Mouse (Mus musculus): ENCODE measurements at regions not wholly inside any gene's neighbourhood (a gene's known extent, or its start where the extent isn't known, plus 50 kb on each side); places are given as distances from the start of the nearest gene placed in this dataset.

GRCm38 (mm10) chr8:126652151-126652550 is 58.4 kb upstream of the Irf2bp2 start:
- H3K9me3 ChIP-seq (ENCODE audit: low read length): no peaks in the 10 kb centered on the region
- TF ChIP-seq EP300 (IDR thresholded peaks at IDR 0.05): no peak
- no peak for TF ChIP-seq CTCF (IDR thresholded peaks at IDR 0.05)
- WGBS: 78% methylated on average over 5 of the region's 5 CpGs
- H3K27me3 ChIP-seq (replicated peaks; ENCODE audit: insufficient read depth, low read length): no peaks in the 10 kb centered on the region
- DNase-seq (ENCODE audit: low spot score): no peak
- 0 out of 2 replicates have a peak overlapping the region, but pooled peaks have one; percentile 9 for H3K27ac ChIP-seq (ENCODE audit: low read length)
- no peak overlapping the region for H3K4me3 ChIP-seq (ENCODE audit: low read depth, low read length)
- no peaks in the 10 kb centered on the region for H3K36me3 ChIP-seq (ENCODE audit: insufficient read depth, low read length)
- no peak overlapping the region for H3K4me2 ChIP-seq (replicated peaks; ENCODE audit: low read depth, low read length)
- ATAC-seq: no peak
- H3K4me1 ChIP-seq (ENCODE audit: insufficient read depth, low read depth, low read length): no peaks in the 10 kb centered on the region
- H3K9ac ChIP-seq (replicated peaks; ENCODE audit: low read depth): no peak overlapping the region

GRCm38 (mm10) chr8:126650945-126651344 is 57.2 kb upstream of the Irf2bp2 start:
- ATAC-seq: peak; percentile 78
- TF ChIP-seq CTCF (IDR thresholded peaks at IDR 0.05) (no peak), EP300 (IDR thresholded peaks at IDR 0.05) (peak; percentile 91)

GRCm38 (mm10) chr8:126649305-126649704 is 55.5 kb upstream of the Irf2bp2 start:
- Histone ChIP-seq H3K4me2 (replicated peaks; ENCODE audit: low read depth, low read length) (no peak overlapping the region), H3K27me3 (replicated peaks; ENCODE audit: insufficient read depth, low read length) (no peaks in the 10 kb centered on the region), H3K4me3 (ENCODE audit: low read depth, low read length) (no peak overlapping the region), H3K36me3 (ENCODE audit: insufficient read depth, low read length) (no peaks in the 10 kb centered on the region), H3K4me1 (ENCODE audit: insufficient read depth, low read depth, low read length) (no peaks in the 10 kb centered on the region), H3K27ac (ENCODE audit: low read length) (no peak overlapping the region), H3K9me3 (ENCODE audit: low read length) (no peaks in the 10 kb centered on the region), H3K9ac (replicated peaks; ENCODE audit: low read depth) (no peak overlapping the region)
- 81% methylated on average over 1 of the region's 1 CpGs for WGBS
- DNase-seq (ENCODE audit: low spot score) (no peak), ATAC-seq (no peak)
- no peak for TF ChIP-seq CTCF (IDR thresholded peaks at IDR 0.05)
- no peak for TF ChIP-seq EP300 (IDR thresholded peaks at IDR 0.05)

More at GRCm38 (mm10) chr8:126650945-126651344, 57.2 kb upstream of the Irf2bp2 start:
- 44% methylated on average over 8 of the region's 8 CpGs for WGBS
- peak; percentile 91 for DNase-seq (ENCODE audit: low spot score)
- no peaks in the 10 kb centered on the region for H3K27me3 ChIP-seq (replicated peaks; ENCODE audit: insufficient read depth, low read length)
- peak overlapping the region; percentile 34 for H3K27ac ChIP-seq (ENCODE audit: low read length)
- no peaks in the 10 kb centered on the region for H3K9me3 ChIP-seq (ENCODE audit: low read length)
- no peak overlapping the region for H3K4me3 ChIP-seq (ENCODE audit: low read depth, low read length)
- H3K4me2 ChIP-seq (replicated peaks; ENCODE audit: low read depth, low read length): no peak overlapping the region
- H3K4me1 ChIP-seq (ENCODE audit: insufficient read depth, low read depth, low read length): no peaks in the 10 kb centered on the region
- no peaks in the 10 kb centered on the region for H3K36me3 ChIP-seq (ENCODE audit: insufficient read depth, low read length)
- H3K9ac ChIP-seq (replicated peaks; ENCODE audit: low read depth): no peak overlapping the region

- Histone ChIP-seq H3K9ac (replicated peaks; ENCODE audit: low read depth) (no peak overlapping the region), H3K27ac (ENCODE audit: low read length) (peak overlapping the region; percentile 43), H3K4me2 (replicated peaks; ENCODE audit: low read depth, low read length) (no peak overlapping the region), H3K36me3 (ENCODE audit: insufficient read depth, low read length) (no peaks in the 10 kb centered on the region), H3K9me3 (ENCODE audit: low read length) (no peaks in the 10 kb centered on the region), H3K4me1 (ENCODE audit: insufficient read depth, low read depth, low read length) (no peaks in the 10 kb centered on the region), H3K27me3 (replicated peaks; ENCODE audit: insufficient read depth, low read length) (no peaks in the 10 kb centered on the region), H3K4me3 (ENCODE audit: low read depth, low read length) (no peak overlapping the region)
- 43% methylated on average over 1 of the region's 1 CpGs for WGBS
- ATAC-seq (no peak), DNase-seq (ENCODE audit: low spot score) (no peak)
- no peak for TF ChIP-seq CTCF (IDR thresholded peaks at IDR 0.05)
- TF ChIP-seq EP300 (IDR thresholded peaks at IDR 0.05): no peak
Measured at GRCm38 (mm10) chr8:126647350-126647749, 53.6 kb upstream of the Irf2bp2 start.

- Histone ChIP-seq H3K9ac (replicated peaks; ENCODE audit: low read depth) (no peak overlapping the region), H3K9me3 (ENCODE audit: low read length) (no peaks in the 10 kb centered on the region), H3K4me2 (replicated peaks; ENCODE audit: low read depth, low read length) (no peak overlapping the region), H3K27me3 (replicated peaks; ENCODE audit: insufficient read depth, low read length) (no peaks in the 10 kb centered on the region), H3K36me3 (ENCODE audit: insufficient read depth, low read length) (no peaks in the 10 kb centered on the region), H3K4me1 (ENCODE audit: insufficient read depth, low read depth, low read length) (no peaks in the 10 kb centered on the region), H3K27ac (ENCODE audit: low read length) (peak overlapping the region; percentile 43), H3K4me3 (ENCODE audit: low read depth, low read length) (no peak overlapping the region)
- ATAC-seq: peak; percentile 76
- DNase-seq (ENCODE audit: low spot score): peak; percentile 82
- no peak for TF ChIP-seq CTCF (IDR thresholded peaks at IDR 0.05)
- peak; percentile 47; the same call in 1 of the 2 replicates for TF ChIP-seq EP300 (IDR thresholded peaks at IDR 0.05)
- WGBS: 19% methylated on average over 8 of the region's 8 CpGs
Measured at GRCm38 (mm10) chr8:126646604-126647311, 53.0 kb upstream of the Irf2bp2 start.

GRCm38 (mm10) chr8:126644179-126644578 is 50.4 kb upstream of the Irf2bp2 start:
- TF ChIP-seq CTCF (IDR thresholded peaks at IDR 0.05) (no peak), EP300 (IDR thresholded peaks at IDR 0.05) (no peak)
- 42% methylated on average over 5 of the region's 5 CpGs for WGBS
- no peak for ATAC-seq

More at GRCm38 (mm10) chr8:126644179-126644578, 50.4 kb upstream of the Irf2bp2 start:
- H3K4me1 ChIP-seq (ENCODE audit: insufficient read depth, low read depth, low read length): no peaks in the 10 kb centered on the region
- DNase-seq (ENCODE audit: low spot score): no peak
- no peak overlapping the region for H3K4me3 ChIP-seq (ENCODE audit: low read depth, low read length)
- no peaks in the 10 kb centered on the region for H3K9me3 ChIP-seq (ENCODE audit: low read length)
- H3K27ac ChIP-seq (ENCODE audit: low read length): no peak overlapping the region
- no peaks in the 10 kb centered on the region for H3K36me3 ChIP-seq (ENCODE audit: insufficient read depth, low read length)
- H3K27me3 ChIP-seq (replicated peaks; ENCODE audit: insufficient read depth, low read length): no peaks in the 10 kb centered on the region
- no peak overlapping the region for H3K9ac ChIP-seq (replicated peaks; ENCODE audit: low read depth)
- no peak overlapping the region for H3K4me2 ChIP-seq (replicated peaks; ENCODE audit: low read depth, low read length)
